Mouse (Mus musculus): ENCODE data around the gene Nab2. TPM values are rescaled to one million over a fixed set of nuclear protein-coding genes. Genes with fewer than 3 reads are reported as not detected.

Gene Nab2
- 30.6 and 32.7 TPM in 2 replicates for polyA plus RNA-seq (2012; rRNA removed)

GRCm38 (mm10) chr10:127668093-127669050 is at the start of gene Nab2:
TSS of gene Nab2 (minus strand) at chr10:127668568.
- H3K36me3 ChIP-seq (ENCODE audit: control insufficient read depth, insufficient read depth, low read length) = peaks cover 12% of the 10 kb centered on the region
- WGBS = 2% methylated on average over 40 of the region's 40 CpGs
- peak within 1 kb of the TSS; percentile 62 for H3K4me3 ChIP-seq (ENCODE audit: extremely low read depth, insufficient read depth, insufficient read length)
- H3K4me1 ChIP-seq (ENCODE audit: control insufficient read depth, insufficient read depth, insufficient read length) = peaks cover 19% of the 10 kb centered on the region; the same call in 1 of the 2 replicates
- no peaks in the 10 kb centered on the region for H3K27me3 ChIP-seq (ENCODE audit: control insufficient read depth, insufficient read depth, low read length)
- peak within 1 kb of the TSS; percentile 95 for H3K27ac ChIP-seq (ENCODE audit: insufficient read depth, low read length)
- DNase-seq (ENCODE audit: low read depth in 1 of 2, low spot score in 2 of 2) = peak; percentile 82 to 84
- no peak for TF ChIP-seq POLR2A (IDR thresholded peaks at IDR 0.05; ENCODE audit: low read depth, low read length)

GRCm38 (mm10) chr10:127712736-127713135 is 44.4 kb upstream of the Nab2 start:
- WGBS = 87% methylated on average over 6 of the region's 6 CpGs
- TF ChIP-seq POLR2A (IDR thresholded peaks at IDR 0.05; ENCODE audit: low read depth, low read length) (no peak), CTCF (IDR thresholded peaks at IDR 0.05; ENCODE audit: extremely low read depth, insufficient read depth, insufficient read length, insufficient replicate concordance) (no peak)
- H3K27me3 ChIP-seq (ENCODE audit: control insufficient read depth, insufficient read depth, low read length) = no peaks in the 10 kb centered on the region

GRCm38 (mm10) chr10:127710331-127710730 is 42.0 kb upstream of the Nab2 start:
- H3K27me3 ChIP-seq (ENCODE audit: control insufficient read depth, insufficient read depth, low read length) = no peaks in the 10 kb centered on the region
- no peaks in the 10 kb centered on the region for H3K36me3 ChIP-seq (ENCODE audit: control insufficient read depth, insufficient read depth, low read length)
- no peak overlapping the region for H3K27ac ChIP-seq (ENCODE audit: insufficient read depth, low read length)
- H3K4me3 ChIP-seq (ENCODE audit: extremely low read depth, insufficient read depth, insufficient read length) = no peak overlapping the region
- TF ChIP-seq CTCF (IDR thresholded peaks at IDR 0.05; ENCODE audit: extremely low read depth, insufficient read depth, insufficient read length, insufficient replicate concordance) = no peak
- no peak for TF ChIP-seq POLR2A (IDR thresholded peaks at IDR 0.05; ENCODE audit: low read depth, low read length)
- no peak for DNase-seq (ENCODE audit: low read depth in 1 of 2, low spot score in 2 of 2)
- 85% methylated on average over 13 of the region's 13 CpGs for WGBS
- H3K4me1 ChIP-seq (ENCODE audit: control insufficient read depth, insufficient read depth, insufficient read length) = no peaks in the 10 kb centered on the region

More at GRCm38 (mm10) chr10:127712736-127713135, 44.4 kb upstream of the Nab2 start:
- no peak overlapping the region for H3K4me3 ChIP-seq (ENCODE audit: extremely low read depth, insufficient read depth, insufficient read length)
- H3K4me1 ChIP-seq (ENCODE audit: control insufficient read depth, insufficient read depth, insufficient read length) = no peaks in the 10 kb centered on the region
- H3K36me3 ChIP-seq (ENCODE audit: control insufficient read depth, insufficient read depth, low read length) = no peaks in the 10 kb centered on the region
- H3K27ac ChIP-seq (ENCODE audit: insufficient read depth, low read length) = no peak overlapping the region
- no peak for DNase-seq (ENCODE audit: low read depth in 1 of 2, low spot score in 2 of 2)

GRCm38 (mm10) chr10:127708850-127709370 is 40.5 kb upstream of the Nab2 start:
- H3K27me3 ChIP-seq (ENCODE audit: control insufficient read depth, insufficient read depth, low read length) = no peaks in the 10 kb centered on the region
- no peak overlapping the region for H3K4me3 ChIP-seq (ENCODE audit: extremely low read depth, insufficient read depth, insufficient read length)
- H3K27ac ChIP-seq (ENCODE audit: insufficient read depth, low read length) = no peak overlapping the region
- no peak for DNase-seq (ENCODE audit: low read depth in 1 of 2, low spot score in 2 of 2)
- no peaks in the 10 kb centered on the region for H3K36me3 ChIP-seq (ENCODE audit: control insufficient read depth, insufficient read depth, low read length)
- WGBS = 83% methylated on average over 3 of the region's 3 CpGs
- TF ChIP-seq CTCF (IDR thresholded peaks at IDR 0.05; ENCODE audit: extremely low read depth, insufficient read depth, insufficient read length, insufficient replicate concordance) (no peak), POLR2A (IDR thresholded peaks at IDR 0.05; ENCODE audit: low read depth, low read length) (no peak)
- H3K4me1 ChIP-seq (ENCODE audit: control insufficient read depth, insufficient read depth, insufficient read length) = no peaks in the 10 kb centered on the region

GRCm38 (mm10) chr10:127707721-127708120 is 39.4 kb upstream of the Nab2 start:
- WGBS = 88% methylated on average over 7 of the region's 7 CpGs
- no peaks in the 10 kb centered on the region for H3K27me3 ChIP-seq (ENCODE audit: control insufficient read depth, insufficient read depth, low read length)

GRCm38 (mm10) chr10:127705783-127706182 is 37.4 kb upstream of the Nab2 start:
- Histone ChIP-seq H3K27ac (ENCODE audit: insufficient read depth, low read length) (no peak overlapping the region), H3K4me3 (ENCODE audit: extremely low read depth, insufficient read depth, insufficient read length) (no peak overlapping the region), H3K27me3 (ENCODE audit: control insufficient read depth, insufficient read depth, low read length) (no peaks in the 10 kb centered on the region), H3K36me3 (ENCODE audit: control insufficient read depth, insufficient read depth, low read length) (no peaks in the 10 kb centered on the region), H3K4me1 (ENCODE audit: control insufficient read depth, insufficient read depth, insufficient read length) (no peaks in the 10 kb centered on the region)
- DNase-seq (ENCODE audit: low read depth in 1 of 2, low spot score in 2 of 2) = no peak
- no peak for TF ChIP-seq POLR2A (IDR thresholded peaks at IDR 0.05; ENCODE audit: low read depth, low read length)
- no peak for TF ChIP-seq CTCF (IDR thresholded peaks at IDR 0.05; ENCODE audit: extremely low read depth, insufficient read depth, insufficient read length, insufficient replicate concordance)
- WGBS = 77% methylated on average over 4 of the region's 4 CpGs

More at GRCm38 (mm10) chr10:127707721-127708120, 39.4 kb upstream of the Nab2 start:
- DNase-seq (ENCODE audit: low read depth in 1 of 2, low spot score in 2 of 2) = no peak
- no peaks in the 10 kb centered on the region for H3K36me3 ChIP-seq (ENCODE audit: control insufficient read depth, insufficient read depth, low read length)
- TF ChIP-seq CTCF (IDR thresholded peaks at IDR 0.05; ENCODE audit: extremely low read depth, insufficient read depth, insufficient read length, insufficient replicate concordance) (no peak), POLR2A (IDR thresholded peaks at IDR 0.05; ENCODE audit: low read depth, low read length) (no peak)
- no peak overlapping the region for H3K4me3 ChIP-seq (ENCODE audit: extremely low read depth, insufficient read depth, insufficient read length)
- no peaks in the 10 kb centered on the region for H3K4me1 ChIP-seq (ENCODE audit: control insufficient read depth, insufficient read depth, insufficient read length)
- H3K27ac ChIP-seq (ENCODE audit: insufficient read depth, low read length) = no peak overlapping the region

All from spleen, adult 2 months (tissue).